15 mouse cellular contexts compared by ENCODE assay signal in the genomic region with DNA sequence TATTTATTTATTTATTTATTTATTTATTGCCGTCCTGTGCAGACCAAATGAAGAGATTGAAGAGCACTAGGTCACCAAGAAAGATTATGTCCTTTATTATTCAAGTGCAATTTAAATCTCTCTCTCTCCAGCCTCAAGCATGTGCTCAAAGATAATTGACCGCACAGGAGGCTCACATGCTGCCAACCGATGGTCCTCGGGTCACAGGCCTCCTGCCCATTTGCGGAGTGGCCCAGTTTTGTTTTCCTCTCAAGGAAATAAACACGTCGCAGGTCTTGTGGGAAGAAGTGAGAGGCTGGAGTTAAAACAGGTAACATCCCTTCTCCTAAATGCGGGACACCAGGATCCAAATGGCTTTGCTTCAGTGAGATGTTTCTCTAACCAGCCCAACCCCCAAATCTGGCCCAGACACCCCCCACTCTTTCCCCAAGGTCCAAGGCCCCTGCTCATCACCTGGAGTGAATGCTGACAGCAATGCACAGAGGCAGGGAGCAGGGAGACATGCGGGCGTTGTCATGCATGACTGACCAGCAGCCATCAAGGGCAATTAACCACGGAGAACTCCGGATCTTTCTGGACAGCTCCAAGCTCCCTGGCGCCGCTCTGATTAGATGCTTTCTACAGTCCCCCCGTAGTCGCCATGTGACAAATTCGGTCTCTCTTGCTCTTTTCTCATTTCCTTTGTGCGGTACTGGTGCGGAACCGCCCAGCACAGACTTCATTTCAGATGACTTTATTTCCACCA.
DNase-seq lines count a peak whose midpoint lies in the region; ATAC-seq and TF ChIP-seq lines count a peak whose summit lies in the region.
"Had no signal": no experiment of that assay in that cellular context is flagged by ENCODE, and none has a peak within 500 bp of the region (broad histone marks: within the 10 kb centered on the region; RNA-seq: fewer than 3 reads in every experiment).

No protein-coding gene starts in this region.

- no peak overlapping the region for H3K9ac ChIP-seq in hindbrain, embryonic 12.5 days
- H3K9ac ChIP-seq: liver, embryonic 14.5 days had no signal

- no peaks in the 10 kb centered on the region for H3K27me3 ChIP-seq in E14TG2a.4 (ENCODE audit: insufficient read depth, low read length)
- H3K27me3 ChIP-seq in cerebellum, adult 2 months (ENCODE audit: control insufficient read depth, insufficient read depth, low read length) = no peaks in the 10 kb centered on the region; the same call in 1 of the 2 replicates
- no peaks in the 10 kb centered on the region for H3K27me3 ChIP-seq in hindbrain, embryonic 12.5 days
- H3K27me3 ChIP-seq: CH12.LX had no signal

- peak overlapping the region; percentile 15; the same call in 1 of the 2 replicates for H3K4me2 ChIP-seq in hindbrain, embryonic 12.5 days (replicated peaks)

- peak; percentile 19 to 47 for DNase-seq in cerebellum, adult 2 months
- DNase-seq in kidney, postnatal 14 days = peak; percentile 79
- DNase-seq in ovary, postnatal 10 days (ENCODE audit: low spot score) = no peak
- DNase-seq in layer of hippocampus, postnatal 25 days (ENCODE audit: extremely low spot score in 1 of 2, low spot score in 1 of 2) = no peak
- no peak for DNase-seq in thymus, postnatal 10 days (ENCODE audit: low spot score in 2 of 2)
- no peak for DNase-seq in layer of hippocampus, adult 2 months (ENCODE audit: low spot score in 2 of 2)
- DNase-seq: adrenal gland, adult 2 months; gastrocnemius, postnatal 10 days; heart, postnatal 10 days; layer of hippocampus, postnatal 36 days had no signal

- TF ChIP-seq POLR2A in cerebellum, adult 2 months (IDR thresholded peaks at IDR 0.05; ENCODE audit: borderline replicate concordance, insufficient read depth, low read length) = no peak

- H3K27ac ChIP-seq in cerebellum, adult 2 months (ENCODE audit: insufficient read depth, low read length) = no peak overlapping the region
- H3K27ac ChIP-seq in hindbrain, embryonic 12.5 days = no peak overlapping the region
- no peak overlapping the region for H3K27ac ChIP-seq in layer of hippocampus, adult 2 months
- H3K27ac ChIP-seq: liver, embryonic 14.5 days had no signal

- 0 out of 2 replicates have a peak overlapping the region, but pooled peaks have one; percentile 10 for H3K4me3 ChIP-seq in E14TG2a.4 (replicated peaks; ENCODE audit: low read length)
- H3K4me3 ChIP-seq in cerebellum, adult 2 months (replicated peaks; ENCODE audit: insufficient read depth, low read depth, low read length) = no peak overlapping the region
- H3K4me3 ChIP-seq in hindbrain, embryonic 12.5 days = no peak overlapping the region
- no peak overlapping the region for H3K4me3 ChIP-seq in layer of hippocampus, adult 2 months
- H3K4me3 ChIP-seq: myocyte had no signal

- H3K9me3 ChIP-seq in E14TG2a.4 (ENCODE audit: low read length) = no peaks in the 10 kb centered on the region
- no peaks in the 10 kb centered on the region for H3K9me3 ChIP-seq in hindbrain, embryonic 12.5 days (replicated peaks)

- H3K4me1 ChIP-seq in E14TG2a.4 (replicated peaks; ENCODE audit: low read depth, low read length) = peaks cover 16% of the 10 kb centered on the region
- peaks cover 8% of the 10 kb centered on the region for H3K4me1 ChIP-seq in cerebellum, adult 2 months (ENCODE audit: control insufficient read depth, insufficient read depth, low read length)
- no peaks in the 10 kb centered on the region for H3K4me1 ChIP-seq in hindbrain, embryonic 12.5 days

- no peak for TF ChIP-seq CTCF in E14TG2a.4 (conservative IDR thresholded peaks at IDR 0.05; ENCODE audit: low read length)
- no peak for TF ChIP-seq CTCF in cerebellum, adult 2 months (IDR thresholded peaks at IDR 0.05; ENCODE audit: borderline replicate concordance, insufficient read depth, low read depth, low read length)
- TF ChIP-seq CTCF in layer of hippocampus, adult 2 months (conservative IDR thresholded peaks at IDR 0.05) = no peak

- no peaks in the 10 kb centered on the region for H3K36me3 ChIP-seq in E14TG2a.4 (ENCODE audit: insufficient read depth, low read length)
- H3K36me3 ChIP-seq in hindbrain, embryonic 12.5 days = no peaks in the 10 kb centered on the region

- 0 out of 2 replicates have a peak, but pooled peaks have one; percentile 38 for ATAC-seq in hindbrain, embryonic 12.5 days (ENCODE audit: low FRiP score)

- 9% methylated on average over 20 of the region's 20 CpGs for WGBS in cerebellum, adult 2 months
- WGBS in hindbrain, embryonic 12.5 days = 60% methylated on average over 20 of the region's 20 CpGs

Comparison
In these comparisons a context has a peak if more than half of its experiments do, and no peak if none do; other contexts are left out.
1. DNase-seq: peak in cerebellum, adult 2 months (2 of 2) and kidney, postnatal 14 days (single experiment); none in ovary, postnatal 10 days (single experiment), layer of hippocampus, postnatal 25 days (0 of 2), thymus, postnatal 10 days (0 of 2) and layer of hippocampus, adult 2 months (0 of 2).